Mouse (Mus musculus): ENCODE data around the gene Slc35d2. TPM values are rescaled to one million over a fixed set of nuclear protein-coding genes. Genes with fewer than 3 reads are reported as not detected.

The Slc35d2 gene
- polyA plus RNA-seq, 1 experiment from 2014 or later = 3.1 TPM

- Histone ChIP-seq H3K4me3 (ENCODE audit: low read depth, low read length) (no peak overlapping the region), H3K27me3 (ENCODE audit: control insufficient read depth, insufficient read depth, low read length) (no peaks in the 10 kb centered on the region), H3K27ac (ENCODE audit: low read depth, low read length) (no peak overlapping the region), H3K9ac (ENCODE audit: low read length) (no peak overlapping the region), H3K4me1 (replicated peaks; ENCODE audit: control insufficient read depth, insufficient read depth, low read length) (no peaks in the 10 kb centered on the region), H3K4me2 (ENCODE audit: low read depth, low read length, severe bottlenecking) (no peak overlapping the region), H3K36me3 (ENCODE audit: control insufficient read depth, insufficient read depth, low read length) (no peaks in the 10 kb centered on the region), H3K9me3 (ENCODE audit: control insufficient read depth, low read length) (no peaks in the 10 kb centered on the region; the same call in 1 of the 2 replicates)
- 55% methylated on average over 4 of the region's 4 CpGs for WGBS
- ATAC-seq (replicated peaks; ENCODE audit: low FRiP score) = no peak
- no peak for DNase-seq (ENCODE audit: low spot score)
These were observed 2.9 kb downstream of the Slc35d2 start for GRCm38 (mm10) chr13:64126316-64126715.

DNA sequence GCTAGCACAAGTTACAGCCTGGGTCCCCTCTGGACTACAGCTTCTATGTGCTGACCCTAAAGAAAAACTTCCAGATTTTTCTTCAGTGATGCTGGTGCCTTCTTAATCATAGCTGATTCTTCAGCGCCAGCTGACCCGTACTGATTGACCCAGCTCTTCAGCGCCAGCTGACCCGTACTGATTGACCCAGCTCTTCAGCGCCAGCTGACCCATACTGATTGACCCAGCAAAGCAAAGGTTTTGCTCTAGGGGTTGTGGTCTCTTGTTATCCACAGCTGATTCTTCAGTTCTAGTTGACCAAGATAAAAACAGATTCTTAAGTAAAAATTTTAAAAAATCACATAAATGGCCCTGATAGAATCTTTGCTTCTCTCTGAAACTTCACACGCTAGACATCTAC lies 4.3 kb downstream of the Slc35d2 start:
- H3K36me3 ChIP-seq (ENCODE audit: control insufficient read depth, insufficient read depth, low read length) = no peaks in the 10 kb centered on the region
- DNase-seq (ENCODE audit: low spot score) = no peak
- H3K27me3 ChIP-seq (ENCODE audit: control insufficient read depth, insufficient read depth, low read length) = no peaks in the 10 kb centered on the region
- no peak overlapping the region for H3K27ac ChIP-seq (ENCODE audit: low read depth, low read length)
- H3K9me3 ChIP-seq (ENCODE audit: control insufficient read depth, low read length) = no peaks in the 10 kb centered on the region; the same call in 1 of the 2 replicates
- H3K4me3 ChIP-seq (ENCODE audit: low read depth, low read length) = no peak overlapping the region
- WGBS = 84% methylated on average over 6 of the region's 6 CpGs
- no peaks in the 10 kb centered on the region for H3K4me1 ChIP-seq (replicated peaks; ENCODE audit: control insufficient read depth, insufficient read depth, low read length)
- no peak overlapping the region for H3K9ac ChIP-seq (ENCODE audit: low read length)
- no peak for ATAC-seq (replicated peaks; ENCODE audit: low FRiP score)
- H3K4me2 ChIP-seq (ENCODE audit: low read depth, low read length, severe bottlenecking) = no peak overlapping the region

- Histone ChIP-seq H3K4me1 (replicated peaks; ENCODE audit: control insufficient read depth, insufficient read depth, low read length) (no peaks in the 10 kb centered on the region), H3K36me3 (ENCODE audit: control insufficient read depth, insufficient read depth, low read length) (no peaks in the 10 kb centered on the region), H3K27ac (ENCODE audit: low read depth, low read length) (no peak overlapping the region), H3K4me2 (ENCODE audit: low read depth, low read length, severe bottlenecking) (no peak overlapping the region), H3K4me3 (ENCODE audit: low read depth, low read length) (no peak overlapping the region), H3K27me3 (ENCODE audit: control insufficient read depth, insufficient read depth, low read length) (no peaks in the 10 kb centered on the region), H3K9me3 (ENCODE audit: control insufficient read depth, low read length) (no peaks in the 10 kb centered on the region; the same call in 1 of the 2 replicates), H3K9ac (ENCODE audit: low read length) (no peak overlapping the region)
- no peak for ATAC-seq (replicated peaks; ENCODE audit: low FRiP score)
- 28% methylated on average over 6 of the region's 6 CpGs for WGBS
- no peak for DNase-seq (ENCODE audit: low spot score)
These were observed 5.5 kb downstream of the Slc35d2 start for GRCm38 (mm10) chr13:64123491-64124188.

DNA sequence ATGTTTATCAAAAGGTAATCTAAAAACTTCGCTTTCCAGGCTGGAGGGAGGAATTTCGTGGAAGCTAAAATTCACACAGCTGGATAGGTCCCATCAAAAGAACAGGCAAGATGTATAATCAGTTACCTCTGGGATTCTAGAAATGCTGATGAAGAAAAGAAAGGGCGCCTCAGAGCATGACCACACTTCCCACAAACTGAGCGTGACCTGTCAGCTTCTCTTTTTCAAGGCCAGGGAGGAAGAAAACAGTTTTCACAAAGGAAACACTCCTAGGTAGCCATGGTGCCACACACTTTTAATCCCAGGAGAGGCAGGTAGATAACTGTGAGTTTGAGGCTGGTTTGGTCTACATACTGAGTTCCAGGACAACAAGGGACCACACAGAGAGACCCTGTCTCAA lies 8.4 kb downstream of the Slc35d2 start:
- H3K36me3 ChIP-seq (ENCODE audit: control insufficient read depth, insufficient read depth, low read length) = no peaks in the 10 kb centered on the region
- 69% methylated on average over 4 of the region's 4 CpGs for WGBS
- no peaks in the 10 kb centered on the region; the same call in 1 of the 2 replicates for H3K9me3 ChIP-seq (ENCODE audit: control insufficient read depth, low read length)
- ATAC-seq (replicated peaks; ENCODE audit: low FRiP score) (no peak), DNase-seq (ENCODE audit: low spot score) (no peak)
- no peak overlapping the region for H3K27ac ChIP-seq (ENCODE audit: low read depth, low read length)
- no peak overlapping the region for H3K4me2 ChIP-seq (ENCODE audit: low read depth, low read length, severe bottlenecking)
- H3K4me1 ChIP-seq (replicated peaks; ENCODE audit: control insufficient read depth, insufficient read depth, low read length) = no peaks in the 10 kb centered on the region
- no peak overlapping the region for H3K9ac ChIP-seq (ENCODE audit: low read length)
- H3K4me3 ChIP-seq (ENCODE audit: low read depth, low read length) = no peak overlapping the region
- no peaks in the 10 kb centered on the region for H3K27me3 ChIP-seq (ENCODE audit: control insufficient read depth, insufficient read depth, low read length)

DNA sequence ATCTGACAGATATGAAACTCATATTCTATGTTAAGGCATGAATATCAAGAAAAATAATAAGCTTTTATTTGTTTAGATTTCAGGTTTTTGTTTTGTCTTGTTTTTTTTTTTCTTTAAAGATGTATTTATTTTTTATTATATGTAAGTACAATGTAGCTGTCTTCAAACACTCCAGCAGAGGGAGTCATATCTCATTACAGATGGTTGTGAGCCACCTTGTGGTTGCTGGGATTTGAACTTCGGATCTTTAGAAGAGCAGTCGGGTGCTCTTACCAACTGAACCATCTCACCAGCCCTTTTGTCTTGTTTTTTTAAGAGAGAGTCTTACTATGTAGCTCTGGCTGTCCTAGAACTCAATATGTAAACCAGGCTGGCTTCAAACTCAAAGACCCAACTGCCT lies 11.7 kb downstream of the Slc35d2 start:
- no peaks in the 10 kb centered on the region for H3K4me1 ChIP-seq (replicated peaks; ENCODE audit: control insufficient read depth, insufficient read depth, low read length)
- WGBS = 68% methylated on average over 2 of the region's 2 CpGs
- no peak overlapping the region for H3K9ac ChIP-seq (ENCODE audit: low read length)
- H3K27me3 ChIP-seq (ENCODE audit: control insufficient read depth, insufficient read depth, low read length) = no peaks in the 10 kb centered on the region
- H3K4me2 ChIP-seq (ENCODE audit: low read depth, low read length, severe bottlenecking) = no peak overlapping the region
- DNase-seq (ENCODE audit: low spot score) = no peak
- H3K9me3 ChIP-seq (ENCODE audit: control insufficient read depth, low read length) = no peaks in the 10 kb centered on the region
- ATAC-seq (replicated peaks; ENCODE audit: low FRiP score) = no peak
- no peak overlapping the region for H3K27ac ChIP-seq (ENCODE audit: low read depth, low read length)
- no peaks in the 10 kb centered on the region for H3K36me3 ChIP-seq (ENCODE audit: control insufficient read depth, insufficient read depth, low read length)
- H3K4me3 ChIP-seq (ENCODE audit: low read depth, low read length) = no peak overlapping the region

DNA sequence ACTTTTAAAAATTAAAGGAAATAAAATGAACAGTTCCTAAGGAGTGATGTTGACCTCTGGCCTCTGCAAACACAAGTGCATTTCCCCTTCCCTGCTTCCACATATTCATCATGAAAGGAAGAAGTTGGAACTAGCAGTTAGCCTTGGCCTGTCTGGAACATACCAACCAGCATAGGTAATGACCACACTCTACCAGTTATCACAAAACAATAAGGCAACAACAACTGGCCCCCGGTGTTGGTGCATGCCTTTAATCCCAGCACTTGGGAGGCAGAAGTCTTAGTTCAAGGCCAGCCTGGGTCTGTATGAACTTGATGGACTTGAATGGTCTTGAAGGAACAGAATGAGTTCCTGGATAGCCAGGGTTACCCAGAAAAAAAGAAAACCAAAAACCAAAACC lies 18.7 kb downstream of the Slc35d2 start:
- ATAC-seq (replicated peaks; ENCODE audit: low FRiP score) = no peak
- H3K4me2 ChIP-seq (ENCODE audit: low read depth, low read length, severe bottlenecking) = no peak overlapping the region

GRCm38 (mm10) chr13:64108381-64108850 lies 20.8 kb downstream of the Slc35d2 start:
- no peak overlapping the region for H3K27ac ChIP-seq (ENCODE audit: low read depth, low read length)
- ATAC-seq (replicated peaks; ENCODE audit: low FRiP score) (no peak), DNase-seq (ENCODE audit: low spot score) (no peak)
- no peak overlapping the region for H3K4me2 ChIP-seq (ENCODE audit: low read depth, low read length, severe bottlenecking)
- H3K27me3 ChIP-seq (ENCODE audit: control insufficient read depth, insufficient read depth, low read length) = no peaks in the 10 kb centered on the region; the same call in 1 of the 2 replicates
- H3K36me3 ChIP-seq (ENCODE audit: control insufficient read depth, insufficient read depth, low read length) = no peaks in the 10 kb centered on the region
- H3K4me1 ChIP-seq (replicated peaks; ENCODE audit: control insufficient read depth, insufficient read depth, low read length) = 0 out of 2 replicates have a peak, but pooled peaks cover 4% of the 10 kb centered on the region
- H3K9ac ChIP-seq (ENCODE audit: low read length) = no peak overlapping the region
- 28% methylated on average over 5 of the region's 5 CpGs for WGBS
- no peak overlapping the region for H3K4me3 ChIP-seq (ENCODE audit: low read depth, low read length)
- no peaks in the 10 kb centered on the region for H3K9me3 ChIP-seq (ENCODE audit: control insufficient read depth, low read length)

More for the DNA sequence above, 18.7 kb downstream of the Slc35d2 start:
- Histone ChIP-seq H3K9ac (ENCODE audit: low read length) (no peak overlapping the region), H3K9me3 (ENCODE audit: control insufficient read depth, low read length) (no peaks in the 10 kb centered on the region), H3K4me3 (ENCODE audit: low read depth, low read length) (no peak overlapping the region), H3K27me3 (ENCODE audit: control insufficient read depth, insufficient read depth, low read length) (no peaks in the 10 kb centered on the region; the same call in 1 of the 2 replicates), H3K27ac (ENCODE audit: low read depth, low read length) (no peak overlapping the region), H3K36me3 (ENCODE audit: control insufficient read depth, insufficient read depth, low read length) (no peaks in the 10 kb centered on the region), H3K4me1 (replicated peaks; ENCODE audit: control insufficient read depth, insufficient read depth, low read length) (0 out of 2 replicates have a peak, but pooled peaks cover 4% of the 10 kb centered on the region)
- DNase-seq (ENCODE audit: low spot score) = no peak
- WGBS = 93% methylated on average over 1 of the region's 1 CpGs

DNA sequence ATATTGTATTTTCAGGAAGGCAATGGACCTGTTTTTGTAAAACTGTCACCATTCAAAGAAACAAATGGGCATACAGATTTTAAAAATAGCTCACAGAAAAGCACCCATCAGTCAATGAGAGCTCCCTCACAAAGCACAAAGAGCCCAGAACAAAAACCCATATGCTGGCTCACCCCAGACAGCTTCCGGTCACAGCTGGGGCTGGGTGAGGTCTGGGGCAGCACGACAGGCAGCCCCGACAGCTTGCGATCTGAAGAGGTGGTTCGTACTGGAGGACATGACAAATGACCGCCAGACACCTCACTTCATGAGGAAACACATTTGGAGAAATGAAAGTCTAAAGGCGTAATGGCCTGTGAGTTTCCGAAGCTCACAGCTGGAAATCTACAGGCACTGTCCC lies 21.6 kb downstream of the Slc35d2 start:
- WGBS = 30% methylated on average over 8 of the region's 8 CpGs
- no peaks in the 10 kb centered on the region; the same call in 1 of the 2 replicates for H3K27me3 ChIP-seq (ENCODE audit: control insufficient read depth, insufficient read depth, low read length)
- ATAC-seq (replicated peaks; ENCODE audit: low FRiP score) (peak; percentile 63), DNase-seq (ENCODE audit: low spot score) (peak; percentile 54)
- H3K4me2 ChIP-seq (ENCODE audit: low read depth, low read length, severe bottlenecking) = no peak overlapping the region
- 0 out of 2 replicates have a peak, but pooled peaks cover 4% of the 10 kb centered on the region for H3K4me1 ChIP-seq (replicated peaks; ENCODE audit: control insufficient read depth, insufficient read depth, low read length)
- H3K36me3 ChIP-seq (ENCODE audit: control insufficient read depth, insufficient read depth, low read length) = no peaks in the 10 kb centered on the region
- no peak overlapping the region for H3K4me3 ChIP-seq (ENCODE audit: low read depth, low read length)
- H3K9me3 ChIP-seq (ENCODE audit: control insufficient read depth, low read length) = no peaks in the 10 kb centered on the region
- H3K27ac ChIP-seq (ENCODE audit: low read depth, low read length) = no peak overlapping the region
- H3K9ac ChIP-seq (ENCODE audit: low read length) = peak overlapping the region; percentile 33; the same call in 1 of the 2 replicates

GRCm38 (mm10) chr13:64107105-64107504 lies 22.1 kb downstream of the Slc35d2 start:
- no peak overlapping the region for H3K4me3 ChIP-seq (ENCODE audit: low read depth, low read length)
- no peak overlapping the region for H3K4me2 ChIP-seq (ENCODE audit: low read depth, low read length, severe bottlenecking)
- no peaks in the 10 kb centered on the region; the same call in 1 of the 2 replicates for H3K27me3 ChIP-seq (ENCODE audit: control insufficient read depth, insufficient read depth, low read length)
- no peak overlapping the region for H3K27ac ChIP-seq (ENCODE audit: low read depth, low read length)
- no peaks in the 10 kb centered on the region for H3K9me3 ChIP-seq (ENCODE audit: control insufficient read depth, low read length)
- no peak for ATAC-seq (replicated peaks; ENCODE audit: low FRiP score)
- H3K9ac ChIP-seq (ENCODE audit: low read length) = no peak overlapping the region
- no peaks in the 10 kb centered on the region for H3K36me3 ChIP-seq (ENCODE audit: control insufficient read depth, insufficient read depth, low read length)
- DNase-seq (ENCODE audit: low spot score) = no peak
- WGBS = 50% methylated on average over 3 of the region's 3 CpGs
- 0 out of 2 replicates have a peak, but pooled peaks cover 4% of the 10 kb centered on the region for H3K4me1 ChIP-seq (replicated peaks; ENCODE audit: control insufficient read depth, insufficient read depth, low read length)
